Mouse (Mus musculus) stomach, embryonic 16.5 days (tissue): ENCODE results near the gene Pstpip1. TPM values are rescaled to one million over a fixed set of nuclear protein-coding genes. Genes with fewer than 3 reads are reported as not detected.

Experiments
- polyA plus RNA-seq: library from polyadenylated mRNA; unstranded; fragments of >200 nt; fragmentation: Nextera tagmentation; extraction: Ambion mirVana; gene quantifications from 2 replicates; pipeline ENCODE4 v1.2.1, GENCODE M21; 2015

Pstpip1 gene
- polyA plus RNA-seq, 1 experiment from 2014 or later: 2.4 TPM

Other genes starting within 250 kb of the Pstpip1 start
- 9.2 and 9.7 TPM in 2 replicates for gene Scaper, start 151.8 kb upstream of the Pstpip1 start, polyA plus RNA-seq
- not detected in 2 replicates for gene 4930563M21Rik, start 79.4 kb upstream of the Pstpip1 start, polyA plus RNA-seq
- 158 and 168 TPM in 2 replicates for gene Rcn2, start 48.1 kb upstream of the Pstpip1 start, polyA plus RNA-seq
- 399 and 420 TPM in 2 replicates for gene Tspan3, start 75.5 kb downstream of the Pstpip1 start, polyA plus RNA-seq